Mouse (Mus musculus) midbrain, embryonic 15.5 days (tissue): ENCODE measurements around the gene Ankmy1. TPM values are rescaled to one million over a fixed set of nuclear protein-coding genes. Genes with fewer than 3 reads are reported as not detected.

Experiments
- ATAC-seq: fragments of 200-750 bp; cut with Nextera tagmentation; replicated peaks from 2 replicates; pipeline ENCODE4 v1.8.0; 2017; ENCODE audit warnings: moderate TSS enrichment
- H3K27ac ChIP-seq: fragments of 300-500 bp; sonication (generic); 2 replicates; pipeline ENCODE4 v1.5.1; 2015; ENCODE audit warnings: mild to moderate bottlenecking, inconsistent platforms
- H3K27me3 ChIP-seq: fragments of 300-500 bp; sonication (generic); replicated peaks from 2 replicates; pipeline ENCODE4 v1.6.1; 2015; ENCODE audit warnings: inconsistent platforms
- H3K36me3 ChIP-seq: fragments of 300-500 bp; sonication (generic); replicated peaks from 2 replicates; pipeline ENCODE4 v1.6.1; 2015; ENCODE audit warnings: inconsistent platforms
- H3K4me1 ChIP-seq: fragments of 300-500 bp; sonication (generic); 2 replicates; pipeline ENCODE4 v1.6.1; 2015; ENCODE audit warnings: inconsistent platforms
- H3K4me2 ChIP-seq: fragments of 300-500 bp; sonication (generic); 2 replicates; pipeline ENCODE4 v1.6.1; 2015; ENCODE audit warnings: inconsistent platforms, mild to moderate bottlenecking, moderate library complexity
- H3K4me3 ChIP-seq: fragments of 300-500 bp; sonication (generic); 2 replicates; pipeline ENCODE4 v1.5.1; 2015; ENCODE audit warnings: mild to moderate bottlenecking, inconsistent platforms
- H3K9ac ChIP-seq: fragments of 300-500 bp; sonication (generic); 2 replicates; pipeline ENCODE4 v1.6.1; 2015; ENCODE audit warnings: mild to moderate bottlenecking, inconsistent platforms
- H3K9me3 ChIP-seq: fragments of 300-500 bp; sonication (generic); 2 replicates; pipeline ENCODE4 v1.6.1; 2016; ENCODE audit warnings: inconsistent platforms
- whole genome bisulfite sequencing: fragments of 180-500 bp; shearing (Covaris S2); methylation state at CpG from one replicate; pipeline ENCODE4 v1.1.7; 2015; ENCODE audit warnings: mixed read lengths; 5-methylcytosine and 5-hydroxymethylcytosine counted together
- polyA plus RNA-seq: library from polyadenylated mRNA; unstranded; fragments of >200 nt; fragmentation: Nextera tagmentation; extraction: Ambion mirVana; gene quantifications from 2 replicates; pipeline ENCODE4 v1.2.1, GENCODE M21; 2015

The Ankmy1 gene
- polyA plus RNA-seq, 1 experiment from 2014 or later = 0.88 TPM

- ATAC-seq = peak; percentile 77
- H3K4me3 ChIP-seq = peak within 1 kb of the TSS; percentile 63
- H3K27ac ChIP-seq = peak within 1 kb of the TSS; percentile 94
- WGBS = under 1% methylated on average over 42 of the region's 57 CpGs
- H3K27me3 ChIP-seq = no peaks in the 10 kb centered on the region
- H3K36me3 ChIP-seq = peaks cover 3% of the 10 kb centered on the region; the same call in 1 of the 2 replicates
- peaks cover 59% of the 10 kb centered on the region for H3K4me1 ChIP-seq
- H3K9me3 ChIP-seq = no peaks in the 10 kb centered on the region
- peak within 1 kb of the TSS; percentile 92 for H3K4me2 ChIP-seq
- peak within 1 kb of the TSS; percentile 88 for H3K9ac ChIP-seq
These were observed 7.7 kb upstream of the Ankmy1 start, which contains the start of gene Rnpepl1 for GRCm38 (mm10) chr1:92910239-92910885. Rnpepl1 (plus strand) TSS chr1:92910783.

- Histone ChIP-seq H3K4me2 (no peak overlapping the region), H3K4me1 (peaks cover 56% of the 10 kb centered on the region), H3K9ac (no peak overlapping the region), H3K4me3 (no peak overlapping the region), H3K27me3 (no peaks in the 10 kb centered on the region), H3K27ac (no peak overlapping the region), H3K36me3 (0 out of 2 replicates have a peak, but pooled peaks cover 3% of the 10 kb centered on the region), H3K9me3 (no peaks in the 10 kb centered on the region)
- ATAC-seq = no peak
- 73% methylated on average over 4 of the region's 4 CpGs for WGBS
These were observed 6.4 kb upstream of the Ankmy1 start for GRCm38 (mm10) chr1:92909068-92909467.

- H3K4me2 ChIP-seq = no peak overlapping the region
- no peak for ATAC-seq
- H3K4me1 ChIP-seq = peaks cover 53% of the 10 kb centered on the region
These were observed 6.0 kb upstream of the Ankmy1 start for GRCm38 (mm10) chr1:92908664-92909063.

GRCm38 (mm10) chr1:92907632-92908360 is 5.1 kb upstream of the Ankmy1 start:
- no peaks in the 10 kb centered on the region for H3K36me3 ChIP-seq
- H3K9me3 ChIP-seq = no peaks in the 10 kb centered on the region
- peak overlapping the region; percentile 81 for H3K4me2 ChIP-seq
- no peaks in the 10 kb centered on the region for H3K27me3 ChIP-seq
- 46% methylated on average over 20 of the region's 20 CpGs for WGBS
- H3K9ac ChIP-seq = peak overlapping the region; percentile 65
- no peak for ATAC-seq
- H3K4me1 ChIP-seq = peaks cover 49% of the 10 kb centered on the region
- H3K27ac ChIP-seq = peak overlapping the region; percentile 94
- peak overlapping the region; percentile 76 for H3K4me3 ChIP-seq

More at GRCm38 (mm10) chr1:92908664-92909063, 6.0 kb upstream of the Ankmy1 start:
- WGBS = 86% methylated on average over 3 of the region's 3 CpGs
- H3K36me3 ChIP-seq = no peaks in the 10 kb centered on the region
- H3K4me3 ChIP-seq = no peak overlapping the region
- H3K9ac ChIP-seq = no peak overlapping the region
- H3K27me3 ChIP-seq = no peaks in the 10 kb centered on the region
- H3K27ac ChIP-seq = no peak overlapping the region
- no peaks in the 10 kb centered on the region for H3K9me3 ChIP-seq

GRCm38 (mm10) chr1:92906779-92907631 is 4.3 kb upstream of the Ankmy1 start, which contains the start of gene Dusp28:
Dusp28 (plus strand) TSS chr1:92906981.
- peak within 1 kb of the TSS; percentile 65 for H3K9ac ChIP-seq
- WGBS = under 1% methylated on average over 81 of the region's 81 CpGs
- 0 out of 2 replicates have a peak, but pooled peaks cover under 1% of the 10 kb centered on the region for H3K27me3 ChIP-seq
- H3K4me2 ChIP-seq = peak within 1 kb of the TSS; percentile 81
- peak within 1 kb of the TSS; percentile 94 for H3K27ac ChIP-seq
- no peaks in the 10 kb centered on the region for H3K36me3 ChIP-seq
- peak; percentile 92 for ATAC-seq
- no peaks in the 10 kb centered on the region for H3K9me3 ChIP-seq
- H3K4me3 ChIP-seq = peak within 1 kb of the TSS; percentile 76
- H3K4me1 ChIP-seq = peaks cover 45% of the 10 kb centered on the region

- Histone ChIP-seq H3K36me3 (no peaks in the 10 kb centered on the region), H3K27ac (no peak overlapping the region), H3K4me3 (no peak overlapping the region), H3K4me2 (no peak overlapping the region), H3K9me3 (no peaks in the 10 kb centered on the region), H3K27me3 (0 out of 2 replicates have a peak, but pooled peaks cover 8% of the 10 kb centered on the region), H3K4me1 (peaks cover 37% of the 10 kb centered on the region), H3K9ac (no peak overlapping the region)
- ATAC-seq = no peak
- WGBS = 89% methylated on average over 2 of the region's 2 CpGs
These were observed 3.1 kb upstream of the Ankmy1 start for GRCm38 (mm10) chr1:92905703-92906310.

- whole genome bisulfite sequencing = 75% methylated on average over 4 of the region's 4 CpGs
- H3K27ac ChIP-seq = no peak overlapping the region
- peaks cover 22% of the 10 kb centered on the region for H3K4me1 ChIP-seq
- H3K36me3 ChIP-seq = no peaks in the 10 kb centered on the region
- H3K9ac ChIP-seq = no peak overlapping the region
- no peak overlapping the region for H3K4me3 ChIP-seq
- no peak for ATAC-seq
- H3K27me3 ChIP-seq = 0 out of 2 replicates have a peak, but pooled peaks cover 9% of the 10 kb centered on the region
- H3K9me3 ChIP-seq = no peaks in the 10 kb centered on the region
- no peak overlapping the region for H3K4me2 ChIP-seq
These were observed 921 bp upstream of the Ankmy1 start for GRCm38 (mm10) chr1:92903627-92904026.

GRCm38 (mm10) chr1:92895089-92895488 is 7.6 kb downstream of the Ankmy1 start:
- H3K36me3 ChIP-seq = no peaks in the 10 kb centered on the region

GRCm38 (mm10) chr1:92893896-92894295 is 8.8 kb downstream of the Ankmy1 start:
- Histone ChIP-seq H3K4me2 (no peak overlapping the region), H3K4me1 (no peaks in the 10 kb centered on the region), H3K27ac (no peak overlapping the region), H3K9me3 (no peaks in the 10 kb centered on the region), H3K36me3 (no peaks in the 10 kb centered on the region), H3K9ac (no peak overlapping the region), H3K27me3 (no peaks in the 10 kb centered on the region), H3K4me3 (no peak overlapping the region)
- 73% methylated on average over 3 of the region's 3 CpGs for WGBS
- ATAC-seq = no peak

More at GRCm38 (mm10) chr1:92895089-92895488, 7.6 kb downstream of the Ankmy1 start:
- no peaks in the 10 kb centered on the region for H3K4me1 ChIP-seq
- no peak overlapping the region for H3K9ac ChIP-seq
- peak; percentile 75 for ATAC-seq
- H3K4me3 ChIP-seq = no peak overlapping the region
- no peak overlapping the region for H3K27ac ChIP-seq
- no peaks in the 10 kb centered on the region for H3K27me3 ChIP-seq
- no peaks in the 10 kb centered on the region for H3K9me3 ChIP-seq
- no peak overlapping the region for H3K4me2 ChIP-seq
- 8% methylated on average over 3 of the region's 3 CpGs for WGBS

GRCm38 (mm10) chr1:92892791-92893190 is 9.9 kb downstream of the Ankmy1 start:
- H3K36me3 ChIP-seq = no peaks in the 10 kb centered on the region
- H3K4me2 ChIP-seq = no peak overlapping the region
- no peak overlapping the region for H3K9ac ChIP-seq
- 72% methylated on average over 3 of the region's 3 CpGs for WGBS
- H3K4me3 ChIP-seq = no peak overlapping the region
- no peaks in the 10 kb centered on the region for H3K4me1 ChIP-seq
- no peak for ATAC-seq
- no peaks in the 10 kb centered on the region for H3K9me3 ChIP-seq
- H3K27ac ChIP-seq = no peak overlapping the region
- H3K27me3 ChIP-seq = no peaks in the 10 kb centered on the region

- Histone ChIP-seq H3K4me1 (no peaks in the 10 kb centered on the region), H3K4me2 (no peak overlapping the region), H3K9me3 (no peaks in the 10 kb centered on the region), H3K9ac (no peak overlapping the region), H3K4me3 (no peak overlapping the region), H3K27me3 (no peaks in the 10 kb centered on the region), H3K27ac (no peak overlapping the region), H3K36me3 (no peaks in the 10 kb centered on the region)
- no peak for ATAC-seq
- WGBS = 73% methylated on average over 7 of the region's 7 CpGs
These were observed 13.6 kb downstream of the Ankmy1 start for GRCm38 (mm10) chr1:92888901-92889655.
